Mouse (Mus musculus) midbrain, embryonic 13.5 days (tissue): ENCODE data around the gene Coro1a. TPM values are rescaled to one million over a fixed set of nuclear protein-coding genes. Genes with fewer than 3 reads are reported as not detected.

Experiments
- ATAC-seq: fragments of 200-750 bp; cut with Nextera tagmentation; 2 replicates; pipeline ENCODE4 v1.8.0; 2017; ENCODE audit warnings: mild to moderate bottlenecking, moderate TSS enrichment, moderate library complexity
- H3K27ac ChIP-seq: fragments of 300-500 bp; sonication (generic); 2 replicates; pipeline ENCODE4 v1.5.1; 2015; ENCODE audit warnings: inconsistent platforms, mild to moderate bottlenecking, moderate library complexity
- H3K27me3 ChIP-seq: fragments of 300-500 bp; sonication (generic); 2 replicates; pipeline ENCODE4 v1.6.1; 2015; ENCODE audit warnings: mild to moderate bottlenecking, inconsistent platforms
- H3K36me3 ChIP-seq: fragments of 300-500 bp; sonication (generic); 2 replicates; pipeline ENCODE4 v1.6.1; 2015; ENCODE audit warnings: mild to moderate bottlenecking, inconsistent platforms
- H3K4me1 ChIP-seq: fragments of 300-500 bp; sonication (generic); replicated peaks from 2 replicates; pipeline ENCODE4 v1.6.1; 2015; ENCODE audit warnings: inconsistent platforms
- H3K4me2 ChIP-seq: fragments of 300-500 bp; sonication (generic); replicated peaks from 2 replicates; pipeline ENCODE4 v1.6.1; 2015; ENCODE audit warnings: moderate library complexity, mild to moderate bottlenecking, inconsistent platforms
- H3K4me3 ChIP-seq: fragments of 300-500 bp; sonication (generic); replicated peaks from 2 replicates; pipeline ENCODE4 v1.5.1; 2015; ENCODE audit warnings: mild to moderate bottlenecking, inconsistent platforms
- H3K9ac ChIP-seq: fragments of 300-500 bp; sonication (generic); replicated peaks from 2 replicates; pipeline ENCODE4 v1.6.1; 2015; ENCODE audit warnings: mild to moderate bottlenecking, inconsistent platforms
- H3K9me3 ChIP-seq: fragments of 300-500 bp; sonication (generic); 2 replicates; pipeline ENCODE4 v1.6.1; 2016; ENCODE audit warnings: mild to moderate bottlenecking, inconsistent platforms
- WGBS: fragments of 180-500 bp; shearing (Covaris S2); methylation state at CpG from one replicate; pipeline ENCODE4 v1.1.7; 2015; 5-methylcytosine and 5-hydroxymethylcytosine counted together
- polyA plus RNA-seq: library from polyadenylated mRNA; unstranded; fragments of >200 nt; fragmentation: Nextera tagmentation; extraction: Ambion mirVana; gene quantifications from 2 replicates; pipeline ENCODE4 v1.2.1, GENCODE M21; 2015

Gene Coro1a
- polyA plus RNA-seq, result 96.3 and 101 TPM in 2 replicates

DNA sequence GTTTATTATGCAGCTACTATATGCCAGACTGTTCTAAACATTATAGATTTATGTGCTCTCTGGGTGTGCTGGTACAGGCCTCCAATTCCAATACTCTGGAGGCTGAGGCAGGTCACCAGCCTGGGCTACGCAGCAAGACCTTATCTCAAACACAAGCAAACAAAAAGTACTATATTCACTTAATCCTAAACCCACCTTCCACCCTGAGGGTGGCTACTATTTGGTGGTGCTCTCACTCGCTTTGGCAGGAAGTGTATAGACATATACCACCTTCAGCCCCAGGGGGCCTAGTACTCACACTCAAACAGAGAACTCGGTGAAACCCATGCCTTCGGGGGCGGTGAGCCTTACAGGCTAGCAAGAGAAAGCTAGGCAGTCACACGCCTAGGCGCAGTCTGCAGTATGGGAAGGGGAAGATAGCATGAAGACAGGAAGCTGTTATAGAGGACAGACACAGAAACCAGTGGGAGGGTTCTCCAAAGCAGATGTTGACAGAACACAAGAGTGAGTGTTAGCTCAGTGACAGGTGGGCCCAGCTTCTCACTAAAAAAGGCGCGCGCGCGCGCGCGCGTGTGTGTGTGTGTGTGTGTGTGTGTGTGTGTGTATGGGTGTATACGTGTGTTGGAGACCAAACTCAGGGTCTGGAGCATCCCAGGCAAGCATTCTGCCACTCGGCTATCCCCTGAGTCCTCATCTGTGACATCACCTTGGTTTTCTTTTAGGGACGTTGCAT is at the start of gene Coro1a:
Gene Coro1a, minus strand, starts transcription at position 346 of the 733 bp plus-strand sequence.
- H3K4me2 ChIP-seq, result no peak within 1 kb of the TSS
- H3K27ac ChIP-seq, result no peak within 1 kb of the TSS
- no peaks in the 10 kb centered on the region for H3K9me3 ChIP-seq
- H3K4me1 ChIP-seq, result peaks cover 25% of the 10 kb centered on the region
- H3K4me3 ChIP-seq, result no peak within 1 kb of the TSS
- 93% methylated on average over 19 of the region's 19 CpGs for WGBS
- ATAC-seq, result no peak
- no peak within 1 kb of the TSS for H3K9ac ChIP-seq
- H3K36me3 ChIP-seq, result no peaks in the 10 kb centered on the region
- H3K27me3 ChIP-seq, result peaks cover 7% of the 10 kb centered on the region; the same call in 1 of the 2 replicates

- WGBS, result 2% methylated on average over 9 of the region's 9 CpGs
- peak; percentile 65 for ATAC-seq
- H3K27me3 ChIP-seq, result no peaks in the 10 kb centered on the region
- no peak overlapping the region for H3K27ac ChIP-seq
- H3K4me1 ChIP-seq, result peaks cover 3% of the 10 kb centered on the region
- no peak overlapping the region for H3K4me2 ChIP-seq
- no peak overlapping the region for H3K4me3 ChIP-seq
- no peaks in the 10 kb centered on the region for H3K9me3 ChIP-seq
- H3K9ac ChIP-seq, result no peak overlapping the region
- H3K36me3 ChIP-seq, result no peaks in the 10 kb centered on the region
Observed at GRCm38 (mm10) chr7:126754866-126755265, 47.3 kb upstream of the Coro1a start.

GRCm38 (mm10) chr7:126749582-126750343 is 42.2 kb upstream of the Coro1a start:
- Histone ChIP-seq H3K36me3 (no peaks in the 10 kb centered on the region), H3K4me3 (no peak overlapping the region), H3K4me2 (no peak overlapping the region), H3K9me3 (no peaks in the 10 kb centered on the region), H3K27me3 (no peaks in the 10 kb centered on the region), H3K4me1 (no peaks in the 10 kb centered on the region), H3K27ac (no peak overlapping the region), H3K9ac (no peak overlapping the region)
- ATAC-seq, result no peak
- 96% methylated on average over 17 of the region's 17 CpGs for WGBS

DNA sequence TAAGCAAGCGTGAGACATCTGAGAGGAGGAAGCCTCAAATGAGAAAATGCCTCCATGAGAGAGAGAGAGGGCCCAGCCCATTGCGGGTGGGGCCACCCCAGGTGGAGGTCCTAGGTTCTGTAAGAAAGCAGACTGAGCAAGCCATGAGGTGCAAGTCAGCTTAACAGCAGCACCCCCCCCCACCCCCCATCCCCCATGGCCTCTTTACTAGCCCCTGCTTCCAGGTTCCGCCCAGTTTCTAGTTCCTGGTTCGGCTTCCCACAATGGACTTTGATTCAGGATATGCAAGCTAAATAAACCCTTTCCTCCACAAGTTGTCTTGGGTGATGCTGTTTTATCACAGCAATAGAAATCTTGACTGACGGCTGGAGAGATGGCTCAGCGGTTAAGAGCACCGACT is 41.2 kb upstream of the Coro1a start:
- H3K27ac ChIP-seq, result no peak overlapping the region

DNA sequence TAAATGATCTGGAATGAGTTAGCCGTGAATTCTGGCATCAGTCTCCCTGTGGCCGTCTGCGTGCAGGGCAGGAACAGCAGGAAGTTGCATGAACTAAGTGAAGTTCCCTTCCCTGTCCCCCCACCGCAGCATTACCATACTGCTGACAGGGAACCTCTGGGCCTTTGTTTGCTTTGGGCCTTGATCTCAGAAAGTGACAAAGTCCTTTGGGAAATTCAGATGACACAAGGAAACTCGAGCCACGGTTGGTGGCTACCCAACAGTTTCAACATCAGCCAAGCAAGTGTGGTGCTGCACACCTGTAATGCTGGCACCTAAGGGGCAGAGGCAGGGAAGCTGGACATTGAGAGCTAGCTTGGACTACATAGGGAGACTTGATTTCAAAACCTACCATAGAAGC is 39.2 kb upstream of the Coro1a start:
- no peak overlapping the region for H3K4me3 ChIP-seq
- no peak overlapping the region for H3K27ac ChIP-seq
- H3K9ac ChIP-seq, result no peak overlapping the region
- 56% methylated on average over 6 of the region's 6 CpGs for WGBS
- H3K9me3 ChIP-seq, result no peaks in the 10 kb centered on the region
- H3K27me3 ChIP-seq, result no peaks in the 10 kb centered on the region
- H3K4me1 ChIP-seq, result no peaks in the 10 kb centered on the region
- no peaks in the 10 kb centered on the region for H3K36me3 ChIP-seq
- ATAC-seq, result no peak
- H3K4me2 ChIP-seq, result no peak overlapping the region

More for the DNA sequence above, 41.2 kb upstream of the Coro1a start:
- no peak for ATAC-seq
- Histone ChIP-seq H3K9me3 (no peaks in the 10 kb centered on the region), H3K4me3 (no peak overlapping the region), H3K4me1 (no peaks in the 10 kb centered on the region), H3K36me3 (no peaks in the 10 kb centered on the region), H3K4me2 (no peak overlapping the region), H3K9ac (no peak overlapping the region), H3K27me3 (no peaks in the 10 kb centered on the region)
- WGBS, result 81% methylated on average over 7 of the region's 7 CpGs

DNA sequence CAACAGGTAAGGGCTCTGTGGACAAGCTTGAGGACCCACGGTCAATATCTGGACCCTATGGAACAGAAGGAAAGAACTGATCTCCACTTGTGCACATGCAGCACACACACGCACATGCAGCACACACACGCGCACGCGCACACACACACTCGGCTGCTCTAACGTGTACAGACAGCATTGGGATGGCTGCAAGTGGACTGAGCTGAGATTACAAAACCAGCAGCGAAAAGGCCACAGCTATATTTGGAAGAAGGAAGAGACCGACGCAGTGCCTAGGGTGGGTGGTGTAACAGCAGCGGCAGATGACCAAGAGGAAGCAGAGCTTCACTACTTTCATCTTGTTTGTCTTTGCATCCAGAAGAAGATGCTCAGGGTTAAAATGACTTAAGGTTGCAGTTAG is 38.5 kb upstream of the Coro1a start:
- ATAC-seq, result no peak
- Histone ChIP-seq H3K4me3 (no peak overlapping the region), H3K27me3 (no peaks in the 10 kb centered on the region), H3K4me1 (no peaks in the 10 kb centered on the region), H3K36me3 (no peaks in the 10 kb centered on the region), H3K9me3 (no peaks in the 10 kb centered on the region), H3K4me2 (no peak overlapping the region), H3K9ac (no peak overlapping the region), H3K27ac (no peak overlapping the region)
- 93% methylated on average over 12 of the region's 12 CpGs for WGBS

DNA sequence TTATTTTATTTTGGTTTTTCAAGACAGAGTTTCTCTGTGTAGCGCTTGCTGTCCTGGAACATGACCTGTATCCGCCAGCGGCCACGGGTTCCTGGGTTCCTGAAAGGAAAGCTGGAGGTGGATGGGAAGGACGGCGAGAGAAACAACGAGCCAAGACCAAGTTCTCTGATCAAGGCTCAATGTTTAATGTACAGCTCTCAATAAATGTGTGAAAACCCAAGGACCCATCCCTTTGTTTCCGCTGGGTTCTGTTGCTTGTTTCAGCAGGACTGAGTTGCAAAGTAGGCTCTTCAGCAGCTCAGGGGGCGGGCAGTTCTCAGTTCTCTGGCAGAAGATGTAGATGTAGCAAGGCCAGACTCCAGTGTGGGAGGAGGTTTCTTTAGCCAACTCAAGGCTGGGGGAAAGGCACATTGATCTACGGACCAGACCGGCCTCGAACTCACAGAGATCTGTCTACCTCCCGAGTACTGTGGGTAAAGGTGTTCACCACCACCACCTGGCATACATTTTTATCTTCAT is 34.4 kb upstream of the Coro1a start:
- Histone ChIP-seq H3K27me3 (no peaks in the 10 kb centered on the region), H3K4me2 (no peak overlapping the region), H3K27ac (no peak overlapping the region), H3K9ac (no peak overlapping the region), H3K36me3 (no peaks in the 10 kb centered on the region), H3K4me3 (no peak overlapping the region), H3K4me1 (peaks cover 9% of the 10 kb centered on the region; the same call in 1 of the 2 replicates), H3K9me3 (no peaks in the 10 kb centered on the region)
- no peak for ATAC-seq
- WGBS, result 93% methylated on average over 13 of the region's 13 CpGs

GRCm38 (mm10) chr7:126741452-126741851 is 33.9 kb upstream of the Coro1a start:
- WGBS, result 85% methylated on average over 5 of the region's 5 CpGs
- no peak for ATAC-seq
- no peak overlapping the region for H3K4me2 ChIP-seq

DNA sequence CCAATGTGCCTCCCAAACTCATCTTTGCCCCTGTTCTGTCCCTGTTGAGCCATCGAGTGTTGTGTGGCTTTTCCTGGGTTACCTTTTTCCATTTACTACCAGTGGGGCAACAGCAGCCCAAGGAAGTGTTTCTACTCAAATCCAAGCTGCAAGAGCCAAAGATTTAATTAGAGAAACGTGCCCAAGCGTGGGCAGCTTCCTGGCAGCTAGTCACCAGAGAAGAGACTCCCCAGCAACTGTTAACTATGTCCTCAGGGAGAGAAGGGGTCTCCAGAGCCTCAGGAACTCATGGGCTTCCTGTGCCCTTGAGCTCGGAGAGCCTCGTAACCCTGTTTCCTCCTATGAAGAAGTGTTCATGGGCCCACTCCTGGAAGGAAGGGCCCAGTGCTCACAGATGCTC is 33.4 kb upstream of the Coro1a start:
- no peak overlapping the region for H3K4me2 ChIP-seq
- 86% methylated on average over 5 of the region's 5 CpGs for WGBS
- no peak overlapping the region for H3K4me3 ChIP-seq
- no peak overlapping the region for H3K9ac ChIP-seq
- ATAC-seq, result no peak
- H3K4me1 ChIP-seq, result peaks cover 9% of the 10 kb centered on the region; the same call in 1 of the 2 replicates
- no peaks in the 10 kb centered on the region for H3K27me3 ChIP-seq
- H3K36me3 ChIP-seq, result no peaks in the 10 kb centered on the region
- no peaks in the 10 kb centered on the region for H3K9me3 ChIP-seq
- no peak overlapping the region for H3K27ac ChIP-seq

More at GRCm38 (mm10) chr7:126741452-126741851, 33.9 kb upstream of the Coro1a start:
- peaks cover 9% of the 10 kb centered on the region; the same call in 1 of the 2 replicates for H3K4me1 ChIP-seq
- H3K27ac ChIP-seq, result no peak overlapping the region
- no peaks in the 10 kb centered on the region for H3K9me3 ChIP-seq
- no peak overlapping the region for H3K4me3 ChIP-seq
- no peaks in the 10 kb centered on the region for H3K27me3 ChIP-seq
- no peaks in the 10 kb centered on the region for H3K36me3 ChIP-seq
- no peak overlapping the region for H3K9ac ChIP-seq

DNA sequence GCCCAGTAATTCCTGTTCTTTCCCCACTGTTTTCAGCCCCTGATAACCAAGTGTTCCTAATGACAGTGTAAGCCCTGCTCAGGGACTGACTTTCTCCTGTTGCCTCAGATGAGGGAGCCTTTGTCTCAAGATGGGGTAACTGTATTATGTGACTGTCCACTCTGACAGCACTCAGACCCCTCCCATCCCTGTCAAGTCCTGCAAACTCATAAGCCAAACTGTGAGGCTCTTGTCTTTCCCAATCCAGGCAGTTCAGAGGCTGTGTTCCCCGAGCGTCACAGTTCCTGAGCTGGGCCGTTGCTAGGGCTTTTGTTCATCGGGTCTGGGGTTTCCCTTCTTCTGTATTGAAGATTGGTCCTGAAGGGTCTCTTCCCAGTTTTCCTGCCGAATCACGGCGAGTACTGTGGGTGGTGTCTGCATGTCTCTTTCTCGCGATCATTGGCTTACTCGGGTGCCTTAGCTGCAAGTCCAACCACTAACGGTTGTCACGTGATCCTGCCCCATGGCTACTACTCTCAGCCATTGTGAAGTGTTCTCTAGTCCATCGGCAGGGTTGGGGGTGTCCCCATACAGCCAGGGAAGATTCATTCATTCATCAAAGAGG is 32.6 kb upstream of the Coro1a start:
- Histone ChIP-seq H3K27me3 (no peaks in the 10 kb centered on the region), H3K4me1 (peaks cover 9% of the 10 kb centered on the region; the same call in 1 of the 2 replicates), H3K36me3 (no peaks in the 10 kb centered on the region), H3K4me2 (no peak overlapping the region), H3K27ac (no peak overlapping the region), H3K9me3 (no peaks in the 10 kb centered on the region), H3K4me3 (no peak overlapping the region), H3K9ac (no peak overlapping the region)
- ATAC-seq, result no peak
- 70% methylated on average over 13 of the region's 13 CpGs for WGBS

GRCm38 (mm10) chr7:126739551-126739950 is 32.0 kb upstream of the Coro1a start:
- Histone ChIP-seq H3K4me1 (peaks cover 9% of the 10 kb centered on the region; the same call in 1 of the 2 replicates), H3K9ac (no peak overlapping the region), H3K27me3 (no peaks in the 10 kb centered on the region), H3K4me3 (no peak overlapping the region), H3K27ac (no peak overlapping the region), H3K36me3 (no peaks in the 10 kb centered on the region), H3K4me2 (no peak overlapping the region), H3K9me3 (no peaks in the 10 kb centered on the region)
- ATAC-seq, result no peak
- 86% methylated on average over 17 of the region's 17 CpGs for WGBS

GRCm38 (mm10) chr7:126736122-126736521 is 28.5 kb upstream of the Coro1a start:
- Histone ChIP-seq H3K4me3 (no peak overlapping the region), H3K9ac (no peak overlapping the region), H3K4me1 (peaks cover 9% of the 10 kb centered on the region; the same call in 1 of the 2 replicates), H3K27me3 (no peaks in the 10 kb centered on the region), H3K9me3 (no peaks in the 10 kb centered on the region), H3K27ac (no peak overlapping the region), H3K4me2 (no peak overlapping the region), H3K36me3 (no peaks in the 10 kb centered on the region)
- ATAC-seq, result no peak
- 89% methylated on average over 8 of the region's 8 CpGs for WGBS
